Mouse (Mus musculus) granulocyte monocyte progenitor cell, adult 5-6 weeks (primary cell): ENCODE measurements around the gene Gm11146. TPM values are rescaled to one million over a fixed set of nuclear protein-coding genes. Genes with fewer than 3 reads are reported as not detected.

Source experiments
- ATAC-seq: replicated peaks from 2 replicates; pipeline ENCODE4 v1.8.0; 2016; ENCODE audit warnings: mild to moderate bottlenecking, moderate TSS enrichment, inconsistent platforms; ENCODE audit not compliant: poor library complexity, severe bottlenecking
- total RNA-seq, 2 experiments: library from RNA; stranded (forward) in 1 of 2; stranded (reverse) in 1 of 2; fragments of 200-712, 200-1000 nt in 1 of 2; fragments of >200 nt in 1 of 2; fragmentation: Nextera tagmentation in 1 of 2; gene quantifications; 2 replicates each; pipeline ENCODE4 v1.2.3; 2014 to 2017

Gene Gm11146
- total RNA-seq (2014; fragmentation: Nextera tagmentation) (not detected in 2 replicates), total RNA-seq (2017) (not detected in 2 replicates)

- ATAC-seq = no peak
Observed at GRCm38 (mm10) chr16:77601994-77602393, at the start of gene Gm11146. Gene Gm11146 (minus strand): TSS chr16:77602094.

GRCm38 (mm10) chr16:77650596-77650995, 48.7 kb upstream of the Gm11146 start:
- ATAC-seq = no peak

GRCm38 (mm10) chr16:77649006-77649405, 47.1 kb upstream of the Gm11146 start:
- no peak for ATAC-seq

GRCm38 (mm10) chr16:77648181-77648580, 46.3 kb upstream of the Gm11146 start:
- ATAC-seq = no peak

- ATAC-seq = no peak
Observed at GRCm38 (mm10) chr16:77646146-77646545, 44.3 kb upstream of the Gm11146 start.

GRCm38 (mm10) chr16:77644976-77645375, 43.1 kb upstream of the Gm11146 start:
- ATAC-seq = no peak

- peak; percentile 67 for ATAC-seq
Observed at GRCm38 (mm10) chr16:77643871-77644720, 42.2 kb upstream of the Gm11146 start.

GRCm38 (mm10) chr16:77643036-77643870, 41.4 kb upstream of the Gm11146 start:
- ATAC-seq = peak; percentile 77

- ATAC-seq = no peak
Observed at GRCm38 (mm10) chr16:77636497-77636896, 34.6 kb upstream of the Gm11146 start.

- no peak for ATAC-seq
Observed at GRCm38 (mm10) chr16:77632315-77632881, 30.5 kb upstream of the Gm11146 start.

- no peak for ATAC-seq
Observed at GRCm38 (mm10) chr16:77622681-77623080, 20.8 kb upstream of the Gm11146 start.

- no peak for ATAC-seq
Observed at GRCm38 (mm10) chr16:77602581-77602980, 687 bp upstream of the Gm11146 start.

- no peak for ATAC-seq
Observed at GRCm38 (mm10) chr16:77598787-77599186, 3.1 kb downstream of the Gm11146 start.

- no peak for ATAC-seq
Observed at GRCm38 (mm10) chr16:77596556-77596955, 5.3 kb downstream of the Gm11146 start.

- no peak for ATAC-seq
Observed at GRCm38 (mm10) chr16:77595661-77596060, 6.2 kb downstream of the Gm11146 start.

- ATAC-seq = no peak
Observed at GRCm38 (mm10) chr16:77594553-77594952, 7.3 kb downstream of the Gm11146 start.

GRCm38 (mm10) chr16:77593828-77594421, 8.0 kb downstream of the Gm11146 start:
- ATAC-seq = no peak

GRCm38 (mm10) chr16:77592986-77593385, 8.9 kb downstream of the Gm11146 start:
- ATAC-seq = no peak

GRCm38 (mm10) chr16:77573036-77573435, 28.9 kb downstream of the Gm11146 start:
- no peak for ATAC-seq

- no peak for ATAC-seq
Observed at GRCm38 (mm10) chr16:77569457-77569856, 32.4 kb downstream of the Gm11146 start.
